Mouse (Mus musculus) intestine, embryonic 16.5 days (tissue): ENCODE data around the gene Dnah8. TPM values are rescaled to one million over a fixed set of nuclear protein-coding genes. Genes with fewer than 3 reads are reported as not detected.
"Not testable (repeated sequence)": the region's sequence is repeated elsewhere in the genome, so short reads cannot be mapped to it uniquely, and the experiment has no call there.

Experiments
- ATAC-seq: fragments of 200-750 bp; cut with Nextera tagmentation; 2 replicates; pipeline ENCODE4 v1.8.0; 2017; ENCODE audit warnings: moderate TSS enrichment, moderate library complexity
- H3K27ac ChIP-seq: fragments of 300-500 bp; sonication (generic); 2 replicates; pipeline ENCODE4 v1.5.1; 2014; ENCODE audit warnings: mild to moderate bottlenecking, low read length
- H3K27me3 ChIP-seq: fragments of 300-500 bp; sonication (generic); replicated peaks from 2 replicates; pipeline ENCODE4 v1.6.1; 2014; ENCODE audit warnings: low read length, control low read depth, mixed read lengths; ENCODE audit not compliant: control insufficient read depth, insufficient read depth
- H3K36me3 ChIP-seq: fragments of 300-500 bp; sonication (generic); 2 replicates; pipeline ENCODE4 v1.6.1; 2014; ENCODE audit warnings: low read length, control low read depth; ENCODE audit not compliant: control insufficient read depth, insufficient read depth
- H3K4me1 ChIP-seq: fragments of 300-500 bp; sonication (generic); 2 replicates; pipeline ENCODE4 v1.6.1; 2014; ENCODE audit warnings: low read length, control low read depth, mixed read lengths; ENCODE audit not compliant: control insufficient read depth, insufficient read depth
- H3K4me2 ChIP-seq: fragments of 300-500 bp; sonication (generic); 2 replicates; pipeline ENCODE4 v1.6.1; 2014; ENCODE audit warnings: low read depth, low read length, control low read depth
- H3K4me3 ChIP-seq: fragments of 300-500 bp; sonication (generic); 2 replicates; pipeline ENCODE4 v1.5.1; 2014; ENCODE audit warnings: mild to moderate bottlenecking, low read length
- H3K9ac ChIP-seq: fragments of 300-500 bp; sonication (generic); 2 replicates; pipeline ENCODE4 v1.6.1; 2014; ENCODE audit warnings: low read depth, low read length
- H3K9me3 ChIP-seq: fragments of 300-500 bp; sonication (generic); 2 replicates; pipeline ENCODE4 v1.6.1; 2016; ENCODE audit warnings: low read length, control low read depth; ENCODE audit not compliant: control insufficient read depth
- WGBS: fragments of 180-500 bp; shearing (Covaris S2); extraction: QIAGEN DNeasy Blood & Tissue Kit; methylation state at CpG from one replicate; pipeline ENCODE4 v1.1.7; 2014; 5-methylcytosine and 5-hydroxymethylcytosine counted together
- polyA plus RNA-seq: library from polyadenylated mRNA; unstranded; fragments of >200 nt; fragmentation: Nextera tagmentation; extraction: Ambion mirVana; gene quantifications from 2 replicates; pipeline ENCODE4 v1.2.1, GENCODE M21; 2015

The Dnah8 gene
- 0.79 and 0.82 TPM in 2 replicates for polyA plus RNA-seq

- H3K27me3 ChIP-seq, H3K4me2 ChIP-seq, H3K4me3 ChIP-seq, H3K4me1 ChIP-seq, H3K9ac ChIP-seq, H3K9me3 ChIP-seq, H3K36me3 ChIP-seq, H3K27ac ChIP-seq: not testable (repeated sequence)
- WGBS = no CpG with 5 or more reads among the region's 20 CpGs
- peak; percentile 45; the same call in 1 of the 2 replicates for ATAC-seq
These were observed at the start of gene Dnah8 for GRCm38 (mm10) chr17:30624132-30624531. TSS of gene Dnah8 (plus strand) at chr17:30624354.

DNA sequence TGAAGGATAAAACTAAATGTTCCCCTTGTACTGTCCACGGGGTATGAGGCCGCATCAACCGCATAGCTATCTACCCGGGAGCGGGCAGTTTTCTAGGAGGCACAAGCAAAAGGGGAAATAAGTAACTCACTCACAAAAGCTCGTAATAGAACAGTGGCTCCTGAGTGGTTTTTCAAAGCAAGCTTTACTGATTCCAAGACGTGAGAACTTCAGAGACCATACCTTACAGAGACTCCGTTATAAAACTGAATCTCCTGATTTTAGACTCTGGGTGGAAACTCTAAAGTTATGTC, 49.4 kb upstream of the Dnah8 start:
- Histone ChIP-seq H3K27me3 (no peaks in the 10 kb centered on the region), H3K4me3 (no peak overlapping the region), H3K4me1 (peaks cover 15% of the 10 kb centered on the region), H3K9me3 (no peaks in the 10 kb centered on the region), H3K36me3 (no peaks in the 10 kb centered on the region), H3K9ac (no peak overlapping the region), H3K27ac (no peak overlapping the region), H3K4me2 (peak overlapping the region; percentile 78)
- WGBS = 70% methylated on average over 8 of the region's 8 CpGs
- no peak for ATAC-seq

GRCm38 (mm10) chr17:30575121-30575904, 48.8 kb upstream of the Dnah8 start:
- Histone ChIP-seq H3K27me3 (no peaks in the 10 kb centered on the region), H3K4me1 (peaks cover 12% of the 10 kb centered on the region), H3K9me3 (no peaks in the 10 kb centered on the region), H3K27ac (peak overlapping the region; percentile 84), H3K4me2 (peak overlapping the region; percentile 78), H3K36me3 (no peaks in the 10 kb centered on the region), H3K9ac (peak overlapping the region; percentile 82), H3K4me3 (peak overlapping the region; percentile 88)
- WGBS = 5% methylated on average over 35 of the region's 35 CpGs
- ATAC-seq = no peak; the same call in none of the 2 replicates

DNA sequence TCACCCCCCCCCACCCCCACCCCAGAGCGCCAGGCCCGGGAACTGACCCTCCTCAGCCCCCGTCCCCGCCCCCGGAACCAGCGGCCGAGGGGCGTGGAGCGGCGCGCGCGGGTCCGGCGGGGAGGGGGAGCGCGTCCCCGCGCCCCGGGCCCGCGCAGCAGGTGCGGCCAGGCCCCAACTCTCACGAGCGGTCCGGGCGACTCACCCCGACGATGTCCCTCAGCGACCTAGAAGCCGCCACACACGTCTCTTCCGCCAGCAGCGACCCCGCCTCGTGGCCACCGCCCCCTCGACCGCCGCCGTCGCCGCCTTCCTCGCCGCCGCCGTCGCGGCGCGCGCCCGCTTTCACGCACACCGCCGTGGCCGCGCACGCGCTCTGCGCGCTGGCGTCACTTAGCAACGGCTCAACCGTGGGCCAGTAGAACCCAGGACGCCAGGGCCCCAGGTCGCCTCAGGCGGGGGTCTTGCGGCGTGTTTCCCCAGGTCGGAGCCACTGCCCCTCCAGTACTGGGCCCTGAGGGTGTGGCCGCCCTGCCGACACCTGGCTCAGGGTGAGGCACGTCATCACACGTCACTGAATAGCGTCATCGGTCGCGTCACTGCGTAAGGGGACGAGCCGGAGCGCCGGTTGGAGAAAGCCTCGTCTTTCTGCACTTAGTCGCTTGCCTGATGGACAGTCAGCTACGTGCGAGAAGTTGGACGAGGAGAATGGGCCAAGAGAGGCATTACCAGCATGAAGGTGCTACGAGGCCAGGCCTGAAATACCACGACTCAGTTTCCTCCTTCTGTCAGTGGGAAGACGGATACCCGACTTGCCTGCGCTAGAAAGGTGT, 48.0 kb upstream of the Dnah8 start, which contains the start of gene Btbd9:
TSS of gene Btbd9 (minus strand) at position 548 of the 833 bp plus-strand sequence.
- under 1% methylated on average over 88 of the region's 94 CpGs for WGBS
- peak within 1 kb of the TSS; percentile 84 for H3K27ac ChIP-seq
- peak within 1 kb of the TSS; percentile 82 for H3K9ac ChIP-seq
- H3K27me3 ChIP-seq = no peaks in the 10 kb centered on the region
- peak within 1 kb of the TSS; percentile 88 for H3K4me3 ChIP-seq
- peaks cover 8% of the 10 kb centered on the region; the same call in 1 of the 2 replicates for H3K4me1 ChIP-seq
- ATAC-seq = peak; percentile 90
- H3K4me2 ChIP-seq = peak within 1 kb of the TSS; percentile 78
- H3K36me3 ChIP-seq = no peaks in the 10 kb centered on the region
- H3K9me3 ChIP-seq = no peaks in the 10 kb centered on the region

DNA sequence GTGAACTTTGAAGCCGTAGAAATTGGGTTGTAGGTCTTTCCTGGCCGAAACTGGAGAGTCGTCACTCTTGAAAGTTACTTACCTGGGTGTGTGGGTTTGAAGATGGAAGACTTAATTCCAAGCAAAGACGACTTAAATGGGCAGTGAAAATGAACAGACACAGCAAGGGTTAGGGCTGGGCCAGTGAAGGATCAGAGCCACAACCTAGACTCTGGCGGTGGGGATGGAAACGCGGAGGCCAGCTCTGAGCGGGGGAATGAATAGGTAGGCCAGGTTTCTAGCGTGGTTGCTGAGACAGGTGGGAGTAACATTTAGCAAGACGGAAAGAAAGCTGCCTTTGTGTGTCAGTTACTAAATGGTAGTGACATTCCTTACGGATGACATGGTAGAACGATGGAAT, 47.2 kb upstream of the Dnah8 start:
- Histone ChIP-seq H3K9me3 (no peaks in the 10 kb centered on the region), H3K4me3 (peak overlapping the region; percentile 88), H3K36me3 (no peaks in the 10 kb centered on the region), H3K4me1 (peaks cover 8% of the 10 kb centered on the region; the same call in 1 of the 2 replicates), H3K9ac (peak overlapping the region; percentile 82), H3K4me2 (peak overlapping the region; percentile 78), H3K27me3 (no peaks in the 10 kb centered on the region), H3K27ac (no peak overlapping the region)
- WGBS = 46% methylated on average over 12 of the region's 12 CpGs
- 0 out of 2 replicates have a peak, but pooled peaks have one; percentile 6 for ATAC-seq

DNA sequence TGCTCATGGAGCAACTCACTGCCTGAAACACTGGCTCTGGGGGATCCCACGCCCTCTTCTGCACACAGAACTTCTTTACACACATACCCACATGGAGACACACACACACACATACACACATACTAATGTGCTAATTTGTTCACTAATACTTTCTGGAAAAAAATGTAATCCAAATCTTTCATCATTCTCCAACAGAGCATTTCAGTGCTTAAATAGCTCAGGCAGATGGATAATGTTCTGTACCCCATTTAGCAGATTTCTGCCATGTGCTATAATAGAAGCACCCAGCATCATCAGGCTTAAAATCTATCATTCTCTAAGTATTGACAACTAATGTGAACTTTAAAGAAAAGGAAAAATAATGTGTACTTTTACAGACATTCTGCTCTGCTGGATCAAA, 43.4 kb upstream of the Dnah8 start:
- no peak overlapping the region for H3K4me2 ChIP-seq
- H3K9ac ChIP-seq = no peak overlapping the region
- no peaks in the 10 kb centered on the region for H3K27me3 ChIP-seq
- 72% methylated on average over 1 of the region's 1 CpGs for WGBS
- no peaks in the 10 kb centered on the region for H3K36me3 ChIP-seq
- peaks cover 5% of the 10 kb centered on the region; the same call in 1 of the 2 replicates for H3K4me1 ChIP-seq
- ATAC-seq = no peak
- H3K4me3 ChIP-seq = no peak overlapping the region
- no peaks in the 10 kb centered on the region for H3K9me3 ChIP-seq
- H3K27ac ChIP-seq = no peak overlapping the region

DNA sequence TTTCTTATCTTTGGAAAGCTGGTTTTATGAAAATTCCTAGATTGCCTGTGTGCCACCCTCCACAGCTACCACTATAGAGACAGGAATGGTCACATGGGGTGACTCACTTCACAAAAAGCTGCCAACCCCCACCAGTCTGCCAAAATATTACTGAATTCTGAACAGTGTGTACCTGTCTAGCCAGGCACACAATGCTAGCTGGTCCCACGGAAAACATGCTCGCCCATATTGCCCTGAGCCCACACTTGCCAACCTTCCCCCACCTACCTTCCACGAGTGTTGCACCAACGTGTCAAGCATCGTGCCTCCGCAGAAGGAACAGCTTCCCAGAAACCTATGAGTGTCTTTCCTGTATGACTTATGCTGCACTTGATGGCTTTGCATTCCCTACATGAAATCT, 43.0 kb upstream of the Dnah8 start:
- peaks cover 5% of the 10 kb centered on the region; the same call in 1 of the 2 replicates for H3K4me1 ChIP-seq
- H3K36me3 ChIP-seq = no peaks in the 10 kb centered on the region
- no peak for ATAC-seq
- no peak overlapping the region for H3K4me3 ChIP-seq
- H3K9me3 ChIP-seq = no peaks in the 10 kb centered on the region
- no peaks in the 10 kb centered on the region for H3K27me3 ChIP-seq
- H3K4me2 ChIP-seq = no peak overlapping the region
- 85% methylated on average over 6 of the region's 6 CpGs for WGBS
- no peak overlapping the region for H3K27ac ChIP-seq
- H3K9ac ChIP-seq = no peak overlapping the region

GRCm38 (mm10) chr17:30582313-30582712, 41.8 kb upstream of the Dnah8 start:
- WGBS = 81% methylated on average over 3 of the region's 3 CpGs
- H3K27ac ChIP-seq = no peak overlapping the region
- peaks cover under 1% of the 10 kb centered on the region; the same call in 1 of the 2 replicates for H3K4me1 ChIP-seq
- H3K9me3 ChIP-seq = no peaks in the 10 kb centered on the region
- H3K36me3 ChIP-seq = no peaks in the 10 kb centered on the region
- no peak overlapping the region for H3K4me3 ChIP-seq
- no peaks in the 10 kb centered on the region for H3K27me3 ChIP-seq
- no peak for ATAC-seq
- no peak overlapping the region for H3K4me2 ChIP-seq
- H3K9ac ChIP-seq = no peak overlapping the region

- Histone ChIP-seq H3K9ac (no peak overlapping the region), H3K9me3 (no peaks in the 10 kb centered on the region), H3K4me3 (no peak overlapping the region), H3K4me1 (no peaks in the 10 kb centered on the region), H3K27me3 (no peaks in the 10 kb centered on the region), H3K4me2 (no peak overlapping the region), H3K27ac (no peak overlapping the region), H3K36me3 (no peaks in the 10 kb centered on the region)
- no peak for ATAC-seq
- 82% methylated on average over 2 of the region's 2 CpGs for WGBS
These were observed 40.7 kb upstream of the Dnah8 start for GRCm38 (mm10) chr17:30583258-30584001.
